8 mouse cellular contexts compared by ENCODE assay signal in the genomic region with DNA sequence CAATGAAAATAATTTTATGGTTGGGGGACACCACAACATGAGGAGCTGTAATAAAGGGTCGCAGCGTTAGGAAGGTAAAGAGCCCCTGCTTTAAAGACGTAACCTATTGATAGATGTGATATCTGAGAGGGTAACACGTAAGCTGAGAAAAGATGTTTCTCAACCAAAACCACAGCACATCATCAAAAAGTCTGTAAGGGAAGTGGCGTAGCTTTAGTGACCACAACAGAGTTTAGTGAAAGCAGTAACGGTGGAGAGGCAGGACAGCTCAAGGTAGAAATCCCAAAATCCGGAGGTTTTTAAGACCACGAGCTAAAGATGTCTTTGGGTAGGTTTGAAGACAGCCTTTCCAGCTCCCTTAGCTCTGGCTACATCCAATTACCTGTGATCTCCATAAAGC. TPM values are rescaled to one million over a fixed set of nuclear protein-coding genes. Genes with fewer than 3 reads are reported as not detected.
DNase-seq lines count a peak whose midpoint lies in the region; ATAC-seq lines count a peak whose summit lies in the region.

No protein-coding gene starts in this region.

- peak overlapping the region; percentile 92; the same call in 1 of the 2 replicates for H3K9ac ChIP-seq in heart, embryonic 14.5 days (ENCODE audit: low read length)
- H3K9ac ChIP-seq in embryonic facial prominence, embryonic 14.5 days (ENCODE audit: low read depth, low read length) = peak overlapping the region; percentile 99; the same call in 1 of the 2 replicates
- H3K9ac ChIP-seq in midbrain, embryonic 15.5 days = no peak overlapping the region

- DNase-seq in heart, postnatal 10 days = no peak
- DNase-seq in CD4-positive, CD25-positive, alpha-beta regulatory T cell, adult 2 months (ENCODE audit: low read depth, low spot score) = peak; percentile 82
- DNase-seq in embryonic facial prominence, embryonic 14.5 days (ENCODE audit: low spot score) = no peak
- no peak for DNase-seq in ovary, postnatal 14 days (ENCODE audit: low spot score)
- DNase-seq in layer of hippocampus, adult 9-10 months (ENCODE audit: low spot score) = no peak
- DNase-seq in kidney, postnatal 10 days = no peak

- H3K36me3 ChIP-seq in heart, embryonic 14.5 days (ENCODE audit: control insufficient read depth, insufficient read depth, low read length) = peaks cover 19% of the 10 kb centered on the region
- H3K36me3 ChIP-seq in embryonic facial prominence, embryonic 14.5 days (ENCODE audit: control insufficient read depth, insufficient read depth, low read length) = peaks cover 26% of the 10 kb centered on the region
- H3K36me3 ChIP-seq in midbrain, embryonic 15.5 days (replicated peaks) = 0 out of 2 replicates have a peak, but pooled peaks cover 3% of the 10 kb centered on the region

- peak overlapping the region; percentile 89 for H3K4me2 ChIP-seq in heart, embryonic 14.5 days (ENCODE audit: low read length)
- peak overlapping the region; percentile 87 for H3K4me2 ChIP-seq in embryonic facial prominence, embryonic 14.5 days (ENCODE audit: low read depth, low read length)
- H3K4me2 ChIP-seq in midbrain, embryonic 15.5 days = peak overlapping the region; percentile 72; the same call in 1 of the 2 replicates

- intact Hi-C loops in heart, postnatal 10 days (cut with DNase I) = no loop called here

- H3K27ac ChIP-seq in heart, embryonic 14.5 days (replicated peaks in 1 of 2; ENCODE audit: control insufficient read depth in 1 of 2, insufficient read depth in 1 of 2, low read depth in 2 of 2, low read length in 2 of 2) = peak overlapping the region in 1 of 2 experiments; percentile 99; a peak in 2 of 4 replicates
- peak overlapping the region; percentile 100 for H3K27ac ChIP-seq in embryonic facial prominence, embryonic 14.5 days (replicated peaks; ENCODE audit: low read depth, low read length)
- H3K27ac ChIP-seq in midbrain, embryonic 15.5 days = peak overlapping the region; percentile 100; the same call in 1 of the 2 replicates

- H3K27me3 ChIP-seq in heart, embryonic 14.5 days (ENCODE audit: control insufficient read depth, insufficient read depth, low read length) = no peaks in the 10 kb centered on the region
- H3K27me3 ChIP-seq in embryonic facial prominence, embryonic 14.5 days (replicated peaks; ENCODE audit: control insufficient read depth, insufficient read depth, low read length) = no peaks in the 10 kb centered on the region
- H3K27me3 ChIP-seq in midbrain, embryonic 15.5 days (replicated peaks) = no peaks in the 10 kb centered on the region

- H3K9me3 ChIP-seq in heart, embryonic 14.5 days (ENCODE audit: control insufficient read depth, low read length) = no peaks in the 10 kb centered on the region
- no peaks in the 10 kb centered on the region for H3K9me3 ChIP-seq in embryonic facial prominence, embryonic 14.5 days (ENCODE audit: control insufficient read depth, low read length)
- H3K9me3 ChIP-seq in midbrain, embryonic 15.5 days = no peaks in the 10 kb centered on the region

- peaks cover 5 to 22% of the 10 kb centered on the region in 2 experiments for H3K4me1 ChIP-seq in heart, embryonic 14.5 days (ENCODE audit: control insufficient read depth in 2 of 2, insufficient read depth in 2 of 2, low read length in 2 of 2)
- H3K4me1 ChIP-seq in embryonic facial prominence, embryonic 14.5 days (ENCODE audit: control insufficient read depth, insufficient read depth, low read length) = peaks cover 31% of the 10 kb centered on the region
- H3K4me1 ChIP-seq in midbrain, embryonic 15.5 days = peaks cover 36% of the 10 kb centered on the region

- WGBS in heart, embryonic 14.5 days = 92% methylated on average over 8 of the region's 8 CpGs
- 93% methylated on average over 8 of the region's 8 CpGs for WGBS in embryonic facial prominence, embryonic 14.5 days
- whole genome bisulfite sequencing in midbrain, embryonic 15.5 days = 95% methylated on average over 8 of the region's 8 CpGs

- no peak overlapping the region for H3K4me3 ChIP-seq in heart, embryonic 14.5 days (ENCODE audit: control insufficient read depth in 1 of 2, insufficient read depth in 1 of 2, low read depth in 1 of 2, low read length in 2 of 2)
- H3K4me3 ChIP-seq in embryonic facial prominence, embryonic 14.5 days (ENCODE audit: low read depth, low read length) = no peak overlapping the region
- no peak overlapping the region for H3K4me3 ChIP-seq in midbrain, embryonic 15.5 days

- no peak for ATAC-seq in heart, embryonic 14.5 days (ENCODE audit: insufficient number of reproducible peaks, insufficient read depth, low FRiP score, low read depth)
- no peak for ATAC-seq in embryonic facial prominence, embryonic 14.5 days (ENCODE audit: low read depth)
- ATAC-seq in midbrain, embryonic 15.5 days (replicated peaks) = no peak

RNA-seq across cellular contexts. Expression of a gene that starts 1.0 kb away (rescaled TPM):
- polyA plus RNA-seq in heart, embryonic 14.5 days (2014; fragmentation: Nextera tagmentation; extraction: Ambion mirVana) = 218 and 239 TPM in 2 replicates
- 100 to 1,000 TPM in 1 of 2 experiments, 10 to 100 TPM in 1; 95.0 to 120 TPM for total RNA-seq in heart, postnatal 10 days (2021)
- polyA plus RNA-seq in embryonic facial prominence, embryonic 14.5 days (2014; fragmentation: Nextera tagmentation; extraction: Ambion mirVana) = 379 and 406 TPM in 2 replicates
- 628 and 666 TPM in 2 replicates for polyA plus RNA-seq in midbrain, embryonic 15.5 days (2015; fragmentation: Nextera tagmentation; extraction: Ambion mirVana)

RNA-seq across cellular contexts. Expression of a gene that starts 17.9 kb away (rescaled TPM):
- polyA plus RNA-seq in heart, embryonic 14.5 days (2014; fragmentation: Nextera tagmentation; extraction: Ambion mirVana) = 25.1 and 29.0 TPM in 2 replicates
- 10 to 100 TPM; 18.0 to 18.1 TPM for total RNA-seq in heart, postnatal 10 days (2021)
- polyA plus RNA-seq in embryonic facial prominence, embryonic 14.5 days (2014; fragmentation: Nextera tagmentation; extraction: Ambion mirVana) = 26.2 and 28.5 TPM in 2 replicates
- 48.2 and 50.8 TPM in 2 replicates for polyA plus RNA-seq in midbrain, embryonic 15.5 days (2015; fragmentation: Nextera tagmentation; extraction: Ambion mirVana)

RNA-seq across cellular contexts. Expression of a gene that starts 36.8 kb away (rescaled TPM):
- 100 and 102 TPM in 2 replicates for polyA plus RNA-seq in heart, embryonic 14.5 days (2014; fragmentation: Nextera tagmentation; extraction: Ambion mirVana)
- total RNA-seq in heart, postnatal 10 days (2021) = 10 to 100 TPM; 38.7 to 40.8 TPM
- polyA plus RNA-seq in embryonic facial prominence, embryonic 14.5 days (2014; fragmentation: Nextera tagmentation; extraction: Ambion mirVana) = 126 and 136 TPM in 2 replicates
- polyA plus RNA-seq in midbrain, embryonic 15.5 days (2015; fragmentation: Nextera tagmentation; extraction: Ambion mirVana) = 118 and 120 TPM in 2 replicates
